Mouse (Mus musculus): Measurements from ENCODE around the gene Sirt2. TPM values are rescaled to one million over a fixed set of nuclear protein-coding genes. Genes with fewer than 3 reads are reported as not detected.

Sirt2 gene
- total and polyA plus RNA-seq, 3 experiments: 35.7 to 72.4 TPM; not detected in 1

DNA sequence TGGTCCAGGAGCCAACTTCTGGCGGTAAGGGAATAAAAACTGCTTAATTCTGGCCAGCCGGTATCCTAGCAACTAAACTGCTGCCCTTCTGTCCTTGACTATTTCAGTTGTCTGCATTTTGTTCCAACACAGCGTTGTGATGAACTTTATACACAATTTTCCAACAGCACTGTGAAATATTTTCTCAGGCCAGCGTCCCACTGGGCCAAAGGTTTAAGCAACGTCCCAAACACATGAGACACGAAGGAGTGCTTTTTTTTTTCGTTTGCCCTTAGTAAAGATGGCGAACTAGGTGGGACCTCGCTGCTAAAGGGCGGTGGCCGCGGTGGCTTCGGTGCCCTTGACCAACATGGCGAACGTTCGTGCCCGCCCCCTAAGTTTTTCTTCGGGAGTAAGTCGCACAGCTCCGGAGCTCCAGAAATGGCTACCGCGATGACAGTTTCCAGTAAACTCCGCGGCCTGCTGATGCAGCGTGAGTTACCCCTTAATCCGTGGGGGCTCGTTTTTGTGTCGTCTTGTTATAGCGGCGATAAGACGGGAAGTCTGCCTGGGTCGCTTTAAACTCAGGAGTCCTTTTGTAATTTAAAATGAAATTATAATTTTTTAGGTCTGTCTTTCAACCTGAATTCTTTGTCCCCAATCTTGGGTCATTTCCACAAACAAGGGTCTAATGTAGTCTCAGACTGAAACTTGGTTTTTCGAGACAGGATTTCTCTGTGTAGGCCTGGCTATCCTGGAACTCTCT is 58.6 kb downstream of the Sirt2 start, which contains the start of gene Ech1 (continued):
- TF ChIP-seq NRF1 (IDR thresholded peaks at IDR 0.05; ENCODE audit: insufficient read depth, low read depth, low read length, poor library complexity, severe bottlenecking) (peak; percentile 62), GATA1 (IDR thresholded peaks at IDR 0.05; ENCODE audit: low read depth, low read length) (no peak), NELFE (IDR thresholded peaks at IDR 0.05; ENCODE audit: low read depth, low read length) (peak; percentile 64; the same call in 1 of the 2 replicates), CHD2 (IDR thresholded peaks at IDR 0.05; ENCODE audit: low read length) (no peak), MAFK (IDR thresholded peaks at IDR 0.05; ENCODE audit: borderline replicate concordance, low read depth, low read length) (no peak), CTCF (IDR thresholded peaks at IDR 0.05 in 2 of 3, conservative IDR thresholded peaks at IDR 0.05 in 1 of 3; ENCODE audit: control insufficient read depth in 1 of 3, insufficient read depth in 1 of 3, low read depth in 2 of 3, low read length in 3 of 3, poor library complexity in 1 of 3, severe bottlenecking in 1 of 3) (no peak), TAL1 (IDR thresholded peaks at IDR 0.05; ENCODE audit: low read length) (no peak), MYB (IDR thresholded peaks at IDR 0.05; ENCODE audit: low read depth, low read length) (no peak), TBP (IDR thresholded peaks at IDR 0.05; ENCODE audit: low read depth, low read length) (peak; percentile 69), ELF1 (IDR thresholded peaks at IDR 0.05; ENCODE audit: low read depth, low read length) (no peak), RCOR1 (IDR thresholded peaks at IDR 0.05; ENCODE audit: low read depth, low read length) (peak; percentile 79), HCFC1 (IDR thresholded peaks at IDR 0.05; ENCODE audit: low read depth, low read length) (peak; percentile 96)

GRCm38 (mm10) chr7:28825686-28826401 is 59.3 kb downstream of the Sirt2 start:
- Histone ChIP-seq H3K4me3 (ENCODE audit: control insufficient read depth in 1 of 2, insufficient read depth in 1 of 2, low read depth in 2 of 2, low read length in 2 of 2) (peak overlapping the region; percentile 77 to 85), H3K9me3 (replicated peaks; ENCODE audit: insufficient read depth, low read length) (no peaks in the 10 kb centered on the region)
- DNase-seq (ENCODE audit: low read depth, low spot score): peak; percentile 67

More at GRCm38 (mm10) chr7:28825686-28826401, 59.3 kb downstream of the Sirt2 start:
- H3K27me3 ChIP-seq (ENCODE audit: control insufficient read depth in 1 of 2, insufficient read depth in 2 of 2, low read length in 2 of 2): no peaks in the 10 kb centered on the region
- H3K4me1 ChIP-seq (ENCODE audit: control insufficient read depth in 1 of 2, insufficient read depth in 2 of 2, low read length in 2 of 2): peaks cover 6 to 41% of the 10 kb centered on the region in 2 experiments
- peaks cover 4% of the 10 kb centered on the region for H3K79me2 ChIP-seq (ENCODE audit: control insufficient read depth, insufficient read depth, low read length, poor library complexity)
- H3K36me3 ChIP-seq (ENCODE audit: control insufficient read depth in 1 of 2, insufficient read depth in 2 of 2, low read length in 2 of 2): peaks cover 12 to 48% of the 10 kb centered on the region in 2 experiments; a peak in 3 of 4 replicates
- TF ChIP-seq MAZ (IDR thresholded peaks at IDR 0.05; ENCODE audit: low read depth, low read length): 0 out of 2 replicates have a peak, but pooled peaks have one; percentile 32
- 0 out of 2 replicates have a peak, but pooled peaks have one; percentile 13 for TF ChIP-seq ZC3H11A (IDR thresholded peaks at IDR 0.05; ENCODE audit: low read depth, low read length)
- no peak for TF ChIP-seq MAFK (IDR thresholded peaks at IDR 0.05; ENCODE audit: borderline replicate concordance, low read depth, low read length)
- TF ChIP-seq ZNF384 (IDR thresholded peaks at IDR 0.05; ENCODE audit: low read depth, low read length): peak; percentile 77
- no peak for TF ChIP-seq RAD21 (IDR thresholded peaks at IDR 0.05; ENCODE audit: low read depth, low read length)
- peak; percentile 31; the same call in 1 of the 2 replicates for TF ChIP-seq BHLHE40 (IDR thresholded peaks at IDR 0.05; ENCODE audit: borderline replicate concordance, low read depth, low read length)
- no peak for TF ChIP-seq ETS1 (IDR thresholded peaks at IDR 0.05; ENCODE audit: low read depth, low read length)
- 0 out of 4 replicates have a peak, but pooled peaks of 1 of the 2 experiments have one; percentile 28 for TF ChIP-seq POLR2A (IDR thresholded peaks at IDR 0.05; ENCODE audit: control insufficient read depth in 1 of 2, insufficient read depth in 1 of 2, low read depth in 1 of 2, low read length in 2 of 2, poor library complexity in 1 of 2)
- TF ChIP-seq UBTF (IDR thresholded peaks at IDR 0.05; ENCODE audit: borderline replicate concordance, insufficient read depth, low read depth, low read length): no peak
- peak; percentile 34; the same call in 1 of the 2 replicates for TF ChIP-seq ZKSCAN1 (IDR thresholded peaks at IDR 0.05; ENCODE audit: low read depth, low read length)
- no peak for TF ChIP-seq USF2 (IDR thresholded peaks at IDR 0.05; ENCODE audit: borderline replicate concordance in 1 of 2, insufficient read depth in 1 of 2, low read depth in 1 of 2, low read length in 2 of 2)
- TF ChIP-seq NELFE (IDR thresholded peaks at IDR 0.05; ENCODE audit: low read depth, low read length): 0 out of 2 replicates have a peak, but pooled peaks have one; percentile 11
- TF ChIP-seq EP300 (IDR thresholded peaks at IDR 0.05; ENCODE audit: low read depth in 1 of 2, low read length in 2 of 2): 0 out of 4 replicates have a peak, but pooled peaks of 1 of the 2 experiments have one; percentile 16
- peak; percentile 70 for TF ChIP-seq MAX (IDR thresholded peaks at IDR 0.05; ENCODE audit: low read length)
- 0 out of 2 replicates have a peak, but pooled peaks have one; percentile 12 for TF ChIP-seq SIN3A (IDR thresholded peaks at IDR 0.05; ENCODE audit: low read length)
- TF ChIP-seq MXI1 (IDR thresholded peaks at IDR 0.05; ENCODE audit: low read depth, low read length): peak; percentile 31; the same call in 1 of the 2 replicates
- H3K27ac ChIP-seq (ENCODE audit: control insufficient read depth, low read depth, low read length): peak overlapping the region; percentile 89
- peak overlapping the region; percentile 97 for H3K9ac ChIP-seq (ENCODE audit: control insufficient read depth, low read depth, low read length, poor library complexity, severe bottlenecking)

Data from MEL (cell line).